Mouse (Mus musculus) brown adipose tissue, adult 24 weeks (tissue): ENCODE measurements around the gene Spry1. TPM values are rescaled to one million over a fixed set of nuclear protein-coding genes. Genes with fewer than 3 reads are reported as not detected.

Experiments
- H3K27ac ChIP-seq: fragments of 200-500 bp; replicated peaks from 2 replicates; pipeline ENCODE4 v1.5.1; 2012; ENCODE audit warnings: low read depth, mild to moderate bottlenecking, low read length
- H3K4me1 ChIP-seq: fragments of 200-500 bp; 2 replicates; pipeline ENCODE4 v1.6.1; 2012; ENCODE audit warnings: low read length, mixed read lengths; ENCODE audit not compliant: control insufficient read depth, insufficient read depth, insufficient read length
- H3K4me3 ChIP-seq: fragments of 200-500 bp; 2 replicates; pipeline ENCODE4 v1.5.1; 2012; ENCODE audit warnings: low read depth, mild to moderate bottlenecking, low read length, moderate library complexity; ENCODE audit not compliant: insufficient read depth
- polyA plus RNA-seq: library from polyadenylated mRNA; stranded (reverse); fragments of >200 nt; gene quantifications from 2 replicates; pipeline ENCODE4 v1.2.4, GENCODE M21; 2012; ENCODE audit not compliant: missing spikeins, insufficient read depth, insufficient read length

Spry1 gene
- polyA plus RNA-seq, 1 experiment: 9.2 TPM

DNA sequence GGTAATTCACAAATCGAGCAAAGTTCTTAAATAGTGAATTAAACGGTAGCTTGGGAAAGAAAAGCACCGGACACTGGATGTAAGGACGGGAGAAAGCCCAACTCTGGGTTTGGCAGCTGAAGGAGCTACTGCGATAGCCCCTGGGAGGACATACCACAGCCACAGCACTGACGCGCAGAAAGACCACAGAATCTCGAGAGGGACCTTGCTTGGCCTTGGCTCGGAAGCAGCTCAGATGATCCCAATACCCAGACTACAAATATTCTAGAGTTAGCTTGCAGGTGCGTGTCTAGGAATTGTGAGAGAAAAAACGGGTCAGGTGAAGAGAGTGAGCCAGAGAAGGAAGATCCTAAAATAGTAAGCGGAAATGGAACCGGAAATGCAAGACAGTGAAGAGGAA lies 8.5 kb downstream of the Spry1 start:
- H3K4me3 ChIP-seq: no peak overlapping the region
- H3K27ac ChIP-seq: no peak overlapping the region
- H3K4me1 ChIP-seq: peaks cover 8% of the 10 kb centered on the region; the same call in 1 of the 2 replicates

DNA sequence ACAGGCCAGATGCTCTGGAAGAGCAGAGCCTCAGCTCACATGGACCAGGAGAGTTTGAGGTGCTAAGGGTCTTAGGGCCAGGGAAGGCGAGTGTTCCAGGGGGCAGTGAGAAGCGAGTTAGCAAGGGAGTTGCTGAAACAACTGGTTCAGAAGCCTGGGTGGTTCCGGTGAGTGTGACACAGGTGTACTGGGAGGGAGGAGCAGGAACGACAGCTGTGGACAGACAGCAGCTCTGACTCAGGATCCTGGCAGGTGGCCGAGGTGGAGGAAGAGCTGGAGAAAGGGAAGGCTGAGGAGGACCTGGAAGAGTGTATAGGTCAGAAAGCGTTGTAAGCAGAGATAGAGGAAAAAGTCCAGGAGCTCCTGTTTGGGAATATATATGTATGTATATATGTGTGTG lies 9.5 kb downstream of the Spry1 start:
- no peak overlapping the region for H3K4me3 ChIP-seq

GRCm38 (mm10) chr3:37652537-37652936 lies 12.8 kb downstream of the Spry1 start:
- H3K4me1 ChIP-seq: peaks cover 17% of the 10 kb centered on the region
- no peak overlapping the region for H3K4me3 ChIP-seq
- H3K27ac ChIP-seq: no peak overlapping the region

More for the DNA sequence above, 9.5 kb downstream of the Spry1 start:
- no peak overlapping the region for H3K27ac ChIP-seq
- peaks cover 15% of the 10 kb centered on the region for H3K4me1 ChIP-seq

DNA sequence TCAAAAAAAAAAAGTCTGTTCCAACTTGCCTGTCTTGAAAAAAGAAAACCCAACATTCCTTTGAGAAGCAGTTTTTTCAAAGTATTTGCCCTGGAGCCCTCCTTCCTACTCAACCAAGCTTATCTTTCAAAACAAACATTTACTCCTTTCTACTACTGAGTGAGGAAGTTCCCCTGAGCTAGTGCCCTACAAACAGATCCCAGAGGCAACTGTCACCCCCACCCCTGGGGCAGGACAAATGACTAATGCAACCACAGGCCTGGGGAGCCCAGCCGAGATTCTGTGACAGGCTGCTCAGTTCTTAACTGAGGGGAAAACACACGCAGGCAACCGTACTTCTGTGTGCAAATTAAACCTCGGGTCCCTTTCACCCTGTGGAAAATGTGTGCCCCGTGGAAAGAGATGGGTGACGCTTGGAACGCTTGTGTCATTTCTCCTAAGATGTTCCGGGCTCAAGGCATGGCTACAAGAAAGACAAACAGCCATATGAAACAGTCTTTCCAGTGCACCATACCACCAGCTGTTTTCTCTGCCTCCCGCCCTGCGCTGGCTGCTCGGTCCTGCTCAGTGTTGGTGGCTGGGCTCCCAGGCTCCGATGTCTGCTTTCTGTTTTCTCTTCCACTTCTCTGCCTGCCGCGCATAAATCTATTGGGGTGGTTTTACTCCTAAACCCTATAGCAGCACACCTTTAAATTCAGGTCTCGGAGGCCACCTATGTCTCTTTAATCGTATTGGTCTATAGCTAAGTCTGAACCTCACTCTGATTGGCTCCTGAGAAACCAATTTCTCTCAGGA lies 14.4 kb downstream of the Spry1 start:
- H3K4me1 ChIP-seq: peaks cover 12% of the 10 kb centered on the region
- H3K4me3 ChIP-seq: peak overlapping the region; percentile 45
- no peak overlapping the region for H3K27ac ChIP-seq

DNA sequence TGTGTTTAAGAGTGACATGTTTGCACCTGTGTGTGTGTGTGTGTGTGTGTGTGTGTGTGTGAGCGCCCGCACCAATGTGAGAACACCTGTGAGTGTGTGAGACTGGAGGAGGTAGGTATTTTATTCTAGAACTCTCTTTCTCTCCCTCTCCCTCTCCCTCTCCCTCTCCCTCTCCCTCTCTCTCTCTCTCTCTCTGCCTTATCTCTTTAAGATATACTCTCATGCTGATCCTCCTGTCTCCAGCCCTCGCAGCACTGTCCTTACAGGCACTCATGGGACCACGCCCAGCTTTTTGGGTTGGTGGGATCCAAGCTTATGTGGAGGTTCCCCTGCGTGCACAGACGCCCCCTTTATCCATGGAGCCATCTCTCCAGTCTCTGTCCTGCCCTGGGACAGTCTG lies 15.0 kb downstream of the Spry1 start:
- Histone ChIP-seq H3K4me1 (peaks cover 12% of the 10 kb centered on the region), H3K4me3 (no peak overlapping the region), H3K27ac (no peak overlapping the region)

- peaks cover 12% of the 10 kb centered on the region for H3K4me1 ChIP-seq
- peak overlapping the region; percentile 16; the same call in 1 of the 2 replicates for H3K4me3 ChIP-seq
- peak overlapping the region; percentile 60; the same call in 1 of the 2 replicates for H3K27ac ChIP-seq
These were observed 16.3 kb downstream of the Spry1 start for GRCm38 (mm10) chr3:37655933-37656633.

- H3K27ac ChIP-seq: peak overlapping the region; percentile 39
- H3K4me3 ChIP-seq: no peak overlapping the region
These were observed 17.3 kb downstream of the Spry1 start for GRCm38 (mm10) chr3:37657009-37657408.

DNA sequence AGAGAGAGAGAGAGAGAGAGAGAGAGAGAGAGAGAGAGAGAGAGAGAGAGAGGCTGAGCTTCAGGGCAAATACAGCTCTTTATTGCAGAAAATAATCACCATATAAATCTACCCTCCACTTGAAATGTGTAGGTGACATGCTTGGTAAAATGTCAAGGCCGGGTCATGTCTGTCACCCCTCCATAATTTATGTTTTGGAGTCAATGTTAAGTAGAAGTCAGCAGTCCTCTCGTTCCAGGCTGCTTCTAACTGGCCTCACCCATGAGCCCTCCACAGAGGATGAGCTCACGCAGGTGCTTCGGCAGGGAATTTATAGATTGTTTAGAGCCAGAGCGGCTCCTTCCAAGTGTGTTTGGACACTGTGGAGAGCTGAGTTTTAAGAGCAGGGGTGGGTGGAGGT lies 18.4 kb downstream of the Spry1 start:
- Histone ChIP-seq H3K27ac (no peak overlapping the region), H3K4me3 (no peak overlapping the region), H3K4me1 (peaks cover 12% of the 10 kb centered on the region)

More at GRCm38 (mm10) chr3:37657009-37657408, 17.3 kb downstream of the Spry1 start:
- peaks cover 12% of the 10 kb centered on the region for H3K4me1 ChIP-seq

- peaks cover 4% of the 10 kb centered on the region; the same call in 1 of the 2 replicates for H3K4me1 ChIP-seq
- H3K27ac ChIP-seq: no peak overlapping the region
- H3K4me3 ChIP-seq: no peak overlapping the region
These were observed 19.9 kb downstream of the Spry1 start for GRCm38 (mm10) chr3:37659621-37660020.

DNA sequence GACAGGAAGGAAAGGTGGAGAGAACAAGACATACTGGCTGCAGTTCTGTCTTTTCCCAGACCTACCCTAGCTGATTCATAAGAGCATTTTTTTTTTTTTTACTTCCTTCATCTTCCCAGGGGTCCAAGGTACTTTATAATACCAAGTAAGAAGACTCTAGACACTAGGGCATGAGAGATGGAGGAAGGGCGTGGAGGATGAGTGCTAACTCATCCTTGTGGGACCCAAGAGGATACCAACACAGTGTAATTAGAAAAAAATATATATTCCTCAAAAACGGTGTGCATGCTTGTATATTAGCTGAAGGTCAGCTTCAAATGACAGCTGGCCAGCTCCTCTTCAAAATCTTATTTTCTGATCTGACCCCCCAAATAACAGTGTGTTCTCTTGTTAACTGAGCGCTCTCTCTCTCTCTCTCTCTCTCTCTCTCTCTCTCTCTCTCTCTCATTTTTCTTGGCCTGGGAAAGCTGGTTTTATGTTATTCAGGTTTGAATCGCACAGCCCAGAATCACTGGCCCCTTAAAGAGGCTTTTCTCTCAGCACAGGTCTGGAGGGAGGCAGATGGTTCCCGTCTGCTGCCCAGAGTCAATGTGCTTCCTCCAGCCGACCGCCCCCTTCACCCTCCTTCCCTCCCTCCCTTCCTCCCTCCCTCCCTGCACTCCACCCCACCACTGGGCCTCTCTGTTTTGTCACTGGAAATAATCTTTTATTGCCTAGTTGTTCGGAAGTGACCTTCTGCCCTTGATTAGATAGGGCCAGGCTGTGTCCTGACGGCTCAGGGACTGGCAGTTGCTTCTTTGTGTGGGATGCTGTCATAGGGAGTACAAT lies 26.8 kb downstream of the Spry1 start:
- Histone ChIP-seq H3K4me3 (no peak overlapping the region), H3K27ac (no peak overlapping the region), H3K4me1 (peaks cover 5% of the 10 kb centered on the region; the same call in 1 of the 2 replicates)

DNA sequence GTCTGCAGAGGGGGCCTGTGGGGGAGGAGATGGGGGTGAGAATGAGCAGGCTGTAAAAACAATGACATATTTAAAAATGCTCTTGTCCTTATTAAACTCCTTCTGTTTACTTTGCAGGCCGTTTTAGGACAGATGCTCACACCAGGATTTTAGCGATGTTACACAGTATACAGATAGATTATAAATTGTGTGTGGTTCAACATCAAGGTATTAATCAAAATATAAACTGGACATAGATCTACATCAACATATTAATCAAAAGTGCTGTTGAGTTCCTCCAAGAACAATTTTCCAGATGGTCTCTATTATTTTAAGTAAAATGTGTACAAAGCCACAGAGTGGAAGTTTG lies 27.3 kb downstream of the Spry1 start:
- H3K27ac ChIP-seq: no peak overlapping the region

DNA sequence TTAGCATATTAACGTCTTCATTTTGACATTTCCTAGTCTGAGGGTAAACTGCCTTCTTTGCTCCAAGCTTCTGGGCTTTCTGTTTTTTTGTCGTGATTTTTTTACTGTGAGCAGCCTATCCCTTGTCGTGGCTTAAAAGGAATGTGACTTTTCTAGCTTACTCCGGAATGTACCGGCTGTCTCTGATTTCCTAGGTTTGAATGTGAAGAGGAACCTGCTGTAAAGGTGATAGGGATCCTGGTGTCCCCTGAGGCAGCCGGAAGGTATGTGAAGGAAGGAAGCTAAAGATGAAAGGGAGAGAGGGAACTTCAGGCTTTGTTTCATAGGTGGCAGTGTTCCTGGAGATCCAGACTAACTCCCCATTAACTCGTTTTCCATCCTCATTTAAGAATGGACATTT lies 28.0 kb downstream of the Spry1 start:
- Histone ChIP-seq H3K4me1 (peaks cover 5% of the 10 kb centered on the region; the same call in 1 of the 2 replicates), H3K27ac (no peak overlapping the region), H3K4me3 (no peak overlapping the region)

More for the DNA sequence above, 27.3 kb downstream of the Spry1 start:
- Histone ChIP-seq H3K4me1 (peaks cover 5% of the 10 kb centered on the region; the same call in 1 of the 2 replicates), H3K4me3 (no peak overlapping the region)

DNA sequence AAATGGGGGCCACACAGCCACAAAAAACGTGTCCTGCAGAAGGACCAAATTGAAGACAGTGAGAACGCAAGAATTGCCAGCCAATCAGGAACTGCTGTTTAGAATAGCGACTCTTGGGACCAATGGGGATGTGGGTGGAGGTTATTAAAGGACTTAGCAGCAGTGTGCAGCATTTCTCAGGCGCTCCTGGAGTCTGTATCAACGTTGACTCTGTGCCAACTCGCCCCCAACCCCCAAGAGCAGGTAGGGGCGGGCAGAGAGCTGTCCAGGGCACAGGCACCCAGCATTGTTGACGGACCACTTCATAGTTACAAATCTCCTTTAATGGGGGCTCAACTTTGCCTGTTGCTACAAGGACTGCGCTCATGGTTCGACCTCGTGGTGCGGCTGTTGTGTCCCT lies 28.9 kb downstream of the Spry1 start:
- H3K4me1 ChIP-seq: peaks cover 5% of the 10 kb centered on the region; the same call in 1 of the 2 replicates
- no peak overlapping the region for H3K27ac ChIP-seq
- H3K4me3 ChIP-seq: no peak overlapping the region

DNA sequence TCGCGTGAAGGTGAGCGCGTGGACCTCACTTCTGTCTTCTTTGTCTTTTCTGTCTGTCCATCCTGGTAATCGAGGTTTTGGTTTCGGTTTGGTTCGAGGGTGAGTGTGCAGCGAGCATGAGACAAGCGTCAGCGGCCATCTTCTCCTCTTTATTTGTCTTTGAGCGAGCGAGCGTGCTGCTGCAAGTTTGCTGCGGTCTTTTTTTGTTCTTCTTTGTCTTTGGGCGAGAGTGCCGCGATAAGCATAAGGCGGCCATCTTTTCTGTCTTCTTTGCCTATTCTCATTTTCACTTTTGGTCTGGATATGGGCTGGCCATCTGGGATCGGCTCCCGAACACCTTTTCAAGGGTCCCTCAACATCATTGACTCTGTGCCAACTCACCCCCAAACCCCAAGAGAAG lies 29.4 kb downstream of the Spry1 start:
- H3K4me1 ChIP-seq: peaks cover 5% of the 10 kb centered on the region; the same call in 1 of the 2 replicates
- no peak overlapping the region for H3K27ac ChIP-seq

More for the DNA sequence above, 29.4 kb downstream of the Spry1 start:
- H3K4me3 ChIP-seq: no peak overlapping the region
